Mouse (Mus musculus) ES-CJ7 (cell line): ENCODE data around the gene Scd4.

Source experiments
- DNase-seq: peaks from one replicate; pipeline ENCODE4 v3.0.0; 2011; ENCODE audit warnings: low read depth, low spot score

Scd4 gene

DNA sequence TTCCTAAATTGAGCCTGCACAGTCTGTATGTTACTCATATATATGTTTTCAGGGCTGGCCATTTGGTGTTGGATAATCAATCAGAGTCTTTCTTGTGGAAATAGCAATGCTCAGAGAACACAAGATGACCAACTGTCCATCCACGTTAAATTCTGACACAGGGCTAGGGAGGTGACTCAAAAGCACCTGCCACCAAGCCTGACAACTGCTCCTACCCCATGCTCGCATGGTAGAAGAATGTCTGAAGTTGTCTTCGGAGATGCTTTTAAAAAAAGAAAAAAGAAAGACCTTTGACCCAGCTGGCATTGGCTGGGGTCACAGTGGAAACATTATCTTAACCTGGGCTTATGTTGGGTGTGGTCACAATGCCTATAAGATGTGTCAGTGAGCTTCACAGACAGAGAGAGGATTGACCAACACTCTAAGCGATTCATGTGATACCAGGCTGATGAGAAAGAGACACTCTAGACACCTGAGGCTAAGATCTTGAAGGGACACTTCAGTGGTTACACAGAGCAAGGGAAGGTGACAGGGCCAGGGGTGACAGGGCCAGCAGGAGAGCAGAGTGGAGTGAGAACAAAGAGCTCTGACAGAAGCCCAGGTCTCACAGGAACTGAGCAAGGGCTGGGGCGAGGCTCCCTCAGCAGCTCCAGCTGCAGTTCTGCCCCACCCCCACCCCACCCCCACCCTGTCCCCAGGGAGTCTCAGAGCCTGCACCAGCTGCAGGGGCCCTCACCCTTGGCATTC lies 44.9 kb downstream of the Scd4 start:
- no peak for DNase-seq

DNA sequence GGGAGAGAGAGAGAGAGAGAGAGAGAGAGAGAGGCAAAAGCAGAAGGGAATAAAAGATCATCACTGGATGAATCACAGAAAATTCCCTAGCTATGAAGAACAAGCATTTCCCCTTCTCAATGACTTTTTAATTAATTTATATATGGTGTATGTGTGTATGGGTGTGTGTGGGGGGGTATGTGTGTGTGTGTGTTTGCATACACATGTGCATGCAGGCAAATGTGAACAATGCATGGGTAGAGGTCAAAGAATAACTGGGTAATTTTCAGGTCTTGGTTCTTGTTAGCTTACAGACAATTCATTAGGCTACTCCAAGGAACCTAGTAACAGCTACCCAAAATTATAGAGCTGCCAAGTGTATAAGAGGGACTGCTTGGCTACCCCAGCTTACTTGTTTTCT lies 46.2 kb downstream of the Scd4 start:
- DNase-seq, result no peak

- no peak for DNase-seq
Observed at GRCm38 (mm10) chr19:44380065-44380464, 47.2 kb downstream of the Scd4 start.

DNA sequence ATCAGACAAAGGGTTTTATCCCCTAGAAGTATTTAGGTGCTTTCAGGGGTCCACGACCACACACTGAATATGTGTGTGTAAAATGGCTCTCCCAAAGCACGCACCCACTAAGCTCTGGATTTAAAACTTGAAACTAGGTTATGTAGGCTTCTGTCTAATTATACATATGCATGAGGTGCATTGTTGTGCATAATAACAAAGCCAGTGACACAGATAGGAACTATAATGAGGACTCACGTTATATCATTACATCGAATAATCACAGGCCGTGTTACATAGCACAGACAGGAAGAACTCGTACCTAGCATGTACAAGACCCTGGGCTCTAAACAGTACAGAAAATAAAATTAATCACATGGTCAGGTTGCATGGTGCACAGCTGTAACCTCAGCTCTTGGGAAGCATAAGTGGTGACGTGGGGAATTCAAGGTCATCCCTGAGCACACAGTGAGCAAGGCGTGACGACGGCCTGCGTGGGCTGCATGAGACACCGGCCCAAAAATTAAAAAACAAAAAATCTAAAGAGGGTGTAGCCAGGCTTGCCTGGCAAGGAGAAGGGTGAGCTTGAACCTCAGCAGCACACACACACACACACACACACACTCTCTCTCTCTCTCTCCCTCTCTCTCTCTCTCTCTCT lies 49.9 kb downstream of the Scd4 start:
- DNase-seq, result no peak

DNA sequence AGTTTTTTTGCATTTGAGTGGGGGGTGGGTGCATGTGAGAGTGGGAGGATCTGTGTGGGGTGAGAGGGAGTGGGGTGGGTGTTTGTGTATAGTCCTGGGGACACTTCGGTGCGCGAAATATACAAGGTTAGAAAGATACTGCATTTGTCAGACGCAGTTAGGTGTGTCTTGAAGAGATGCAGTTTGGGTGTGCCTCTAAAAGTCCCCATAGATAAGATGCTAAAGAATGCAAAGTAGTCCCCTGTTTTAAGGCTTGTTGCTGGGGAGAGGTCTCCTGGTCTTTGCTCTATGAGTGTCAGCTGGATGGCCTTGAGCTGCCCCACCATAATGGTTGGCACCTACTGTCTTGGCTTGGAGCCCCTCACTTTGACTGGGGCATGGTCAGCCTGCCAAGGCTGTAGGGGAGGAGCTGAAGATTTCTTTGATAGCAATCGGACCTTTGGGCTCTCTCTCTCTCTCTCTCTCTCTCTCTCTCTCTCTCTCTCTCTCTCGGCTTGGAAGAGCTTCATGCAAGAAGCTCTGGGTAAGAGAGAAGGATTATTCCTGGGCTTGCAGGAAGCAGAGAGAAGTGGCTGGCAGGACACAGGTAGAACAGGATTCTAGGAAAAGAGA lies 53.1 kb downstream of the Scd4 start:
- no peak for DNase-seq

- no peak for DNase-seq
Observed at GRCm38 (mm10) chr19:44387089-44387671, 54.3 kb downstream of the Scd4 start.

DNA sequence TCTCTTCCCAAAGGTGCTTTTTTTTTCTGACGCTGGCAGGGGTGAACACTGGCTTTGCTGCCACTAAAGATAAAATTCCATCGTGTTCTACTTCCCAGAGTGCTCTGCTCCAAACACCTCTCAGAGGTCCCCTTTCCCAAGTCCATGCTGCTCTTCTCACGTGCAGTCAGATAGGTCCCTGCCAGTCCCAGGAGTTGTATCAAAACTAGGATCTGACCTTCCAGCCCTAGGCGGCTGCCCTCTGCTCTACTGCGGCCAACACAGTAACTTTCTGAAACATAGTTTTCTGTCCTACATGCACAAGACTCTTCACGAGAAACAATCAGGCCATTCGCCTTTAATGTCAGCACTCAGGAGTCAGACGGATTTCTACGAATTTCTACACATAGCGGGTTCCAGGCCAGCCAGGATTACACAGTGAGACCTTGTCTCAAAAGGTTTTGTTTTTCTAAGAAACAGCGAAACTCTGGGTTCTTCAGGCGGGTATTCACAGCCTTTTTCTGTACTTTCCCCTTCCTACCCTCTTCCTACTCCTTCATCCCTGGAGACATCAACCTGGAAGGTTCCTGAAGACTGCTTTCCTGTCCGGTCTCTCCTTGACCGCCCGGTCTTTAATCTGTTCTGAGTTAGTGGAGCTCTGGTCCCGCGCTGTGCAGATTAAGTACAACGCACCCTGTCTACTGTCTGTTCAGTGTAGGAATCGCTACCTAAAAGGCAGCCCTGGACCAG lies 55.0 kb downstream of the Scd4 start:
- DNase-seq, result no peak

- DNase-seq, result peak; percentile 98
Observed at GRCm38 (mm10) chr19:44388475-44389428, 55.9 kb downstream of the Scd4 start.

DNA sequence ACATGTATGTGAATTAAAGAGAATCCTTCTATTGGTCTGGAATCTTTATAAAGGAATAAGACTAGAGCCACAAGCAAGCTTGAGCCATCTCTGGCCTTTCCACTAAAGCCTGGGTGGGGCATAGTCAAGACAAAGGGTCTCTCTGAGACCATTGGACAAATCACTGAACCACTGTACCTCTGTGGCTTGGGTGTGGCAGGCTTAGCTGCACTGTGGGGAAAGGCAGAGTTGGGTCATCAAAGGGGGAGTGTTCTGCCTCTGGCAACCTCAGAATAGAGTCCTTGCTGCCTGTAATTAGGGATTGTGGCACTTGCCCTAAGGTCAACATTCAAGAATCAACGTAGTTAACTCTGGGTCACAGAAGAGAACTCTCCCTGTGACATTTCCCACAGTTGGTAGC lies 56.6 kb downstream of the Scd4 start:
- DNase-seq, result peak; percentile 84

- DNase-seq, result no peak
Observed at GRCm38 (mm10) chr19:44391856-44392255, 59.0 kb downstream of the Scd4 start.

DNA sequence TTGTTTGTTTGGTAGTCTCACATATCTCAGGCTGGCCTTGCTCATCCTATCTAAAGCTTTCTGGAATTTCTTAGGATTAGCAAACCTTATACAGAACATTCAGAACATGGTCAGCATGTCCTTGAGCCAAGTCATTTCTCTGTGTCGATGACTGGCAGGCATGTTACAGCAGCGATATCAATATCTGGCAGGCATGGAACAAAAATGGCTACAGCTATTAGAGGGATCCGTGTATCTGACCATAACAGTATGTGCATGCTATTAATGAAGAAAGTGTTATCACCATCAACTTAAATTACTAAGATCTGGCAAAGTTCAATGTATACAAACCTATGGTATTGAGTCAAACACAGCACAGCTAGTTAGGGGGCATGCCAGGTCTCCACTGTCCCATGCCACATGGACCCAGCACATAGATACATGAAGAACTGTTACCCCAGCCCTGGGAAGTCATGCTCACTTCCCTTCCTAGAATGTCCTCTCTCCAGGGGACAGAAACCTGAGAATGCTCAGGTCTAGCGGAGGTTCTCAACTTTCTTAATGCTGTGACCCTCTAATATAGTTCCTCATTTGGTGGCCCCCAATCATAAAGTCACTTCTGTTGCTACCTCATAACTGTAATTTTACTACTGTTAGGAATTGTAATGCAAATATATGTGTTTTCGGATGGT lies 59.6 kb downstream of the Scd4 start:
- DNase-seq, result no peak

DNA sequence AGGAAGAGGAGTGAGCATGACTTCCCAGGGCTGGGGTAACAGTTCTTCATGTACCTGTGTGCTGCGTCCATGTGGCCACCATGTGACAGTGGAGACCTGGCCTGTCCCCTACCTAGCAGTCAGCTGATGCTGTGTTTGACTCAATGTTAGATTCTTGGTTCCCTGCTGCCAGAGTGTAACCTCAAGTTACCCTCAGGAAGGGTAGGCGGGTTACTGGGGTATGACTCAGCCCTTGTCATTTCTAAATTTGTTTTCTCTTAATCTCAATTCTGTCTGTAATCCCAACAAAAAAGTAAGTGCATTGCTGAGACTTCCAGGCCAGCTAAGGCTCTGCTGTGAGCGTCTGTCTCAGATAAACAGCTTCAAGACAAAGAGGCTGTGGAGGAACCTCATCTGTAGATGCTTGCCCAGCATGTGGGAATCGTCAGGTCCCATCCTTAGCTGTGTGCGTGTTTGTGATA lies 61.1 kb downstream of the Scd4 start:
- DNase-seq, result no peak

GRCm38 (mm10) chr19:44394972-44395371 lies 62.1 kb downstream of the Scd4 start:
- DNase-seq, result no peak
